In genomic region chr10:108490231-108490630, GRCm38 (mm10) we compare ENCODE assay signal across 27 mouse cellular contexts.
DNase-seq lines count a peak whose midpoint lies in the region; ATAC-seq and TF ChIP-seq lines count a peak whose summit lies in the region.
"Had no signal": no experiment of that assay in that cellular context is flagged by ENCODE, and none has a peak within 500 bp of the region (broad histone marks: within the 10 kb centered on the region; RNA-seq: fewer than 3 reads in every experiment).

No protein-coding gene starts in this region.

- WGBS in lung, embryonic 14.5 days = 35% methylated on average over 7 of the region's 7 CpGs
- WGBS in lung, adult 2 months = 35% methylated on average over 7 of the region's 7 CpGs

- TF ChIP-seq POLR2A in lung, adult 2 months (IDR thresholded peaks at IDR 0.05; ENCODE audit: borderline replicate concordance, extremely low read depth, low read depth, low read length) = no peak

- no peaks in the 10 kb centered on the region for H3K36me3 ChIP-seq in lung, embryonic 14.5 days (ENCODE audit: insufficient read depth)
- H3K36me3 ChIP-seq: hindbrain, embryonic 12.5 days; limb, embryonic 12.5 days; liver, embryonic 15.5 days; midbrain, embryonic 15.5 days; neural tube, embryonic 15.5 days; stomach, embryonic 15.5 days had no signal

- H3K4me1 ChIP-seq in lung, embryonic 14.5 days (ENCODE audit: insufficient read depth) = no peaks in the 10 kb centered on the region
- H3K4me1 ChIP-seq in lung, adult 2 months (ENCODE audit: control insufficient read depth, insufficient read depth, low read length) = no peaks in the 10 kb centered on the region
- H3K4me1 ChIP-seq: forebrain, embryonic 13.5 days; hindbrain, embryonic 12.5 days; limb, embryonic 12.5 days; liver, embryonic 15.5 days; midbrain, embryonic 15.5 days; neural tube, embryonic 15.5 days; stomach, embryonic 15.5 days had no signal

- no peak for ATAC-seq in lung, embryonic 14.5 days (ENCODE audit: insufficient read depth)
- ATAC-seq: forebrain, embryonic 13.5 days; intestine, embryonic 16.5 days; midbrain, embryonic 15.5 days had no signal

- peak; percentile 16 to 56 for DNase-seq in adrenal gland, adult (ENCODE audit: inconsistent age in 2 of 2, low spot score in 1 of 2)
- DNase-seq in adrenal gland, postnatal 4 days (ENCODE audit: low spot score in 2 of 2) = no peak
- DNase-seq in lung, embryonic 14.5 days = peak; percentile 8
- no peak for DNase-seq in lung, adult 2 months
- DNase-seq in lung, postnatal 14 days = peak; percentile 4
- no peak for DNase-seq in gastrocnemius, postnatal 25 days
- no peak for DNase-seq in embryo, embryonic 11 days
- no peak for DNase-seq in left cerebral cortex, postnatal 36 days (ENCODE audit: low spot score in 2 of 2)
- DNase-seq: cerebellum, adult 2 months; cerebellum, postnatal 14 days; gastrocnemius, postnatal 14 days; heart, adult 18-20 months; heart, postnatal 36 days; kidney, adult 8-10 months; kidney, postnatal 10 days; right cerebral cortex, postnatal 25 days had no signal

- H3K4me2 ChIP-seq in lung, embryonic 14.5 days = no peak overlapping the region
- H3K4me2 ChIP-seq: forebrain, embryonic 13.5 days; heart, embryonic 11.5 days; hindbrain, embryonic 12.5 days; limb, embryonic 12.5 days; liver, embryonic 15.5 days; midbrain, embryonic 15.5 days; neural tube, embryonic 15.5 days; stomach, embryonic 15.5 days had no signal

- intact Hi-C loops in left cerebral cortex, postnatal 36 days (cut with DNase I) = no loop called here

- H3K9ac ChIP-seq in lung, embryonic 14.5 days = no peak overlapping the region
- H3K9ac ChIP-seq: forebrain, embryonic 13.5 days; hindbrain, embryonic 12.5 days; limb, embryonic 12.5 days; liver, embryonic 15.5 days; midbrain, embryonic 15.5 days; neural tube, embryonic 15.5 days; stomach, embryonic 15.5 days had no signal

- H3K4me3 ChIP-seq in lung, embryonic 14.5 days (ENCODE audit: low read depth, low read length) = no peak overlapping the region
- no peak overlapping the region for H3K4me3 ChIP-seq in lung, adult 2 months (replicated peaks; ENCODE audit: extremely low read depth, low read depth, low read length)
- H3K4me3 ChIP-seq: forebrain, embryonic 13.5 days; hindbrain, embryonic 12.5 days; limb, embryonic 12.5 days; liver, embryonic 15.5 days; midbrain, embryonic 15.5 days; neural tube, embryonic 15.5 days; stomach, embryonic 15.5 days had no signal

- H3K27ac ChIP-seq in lung, embryonic 14.5 days (ENCODE audit: low read depth) = no peak overlapping the region
- H3K27ac ChIP-seq: forebrain, embryonic 13.5 days; hindbrain, embryonic 12.5 days; limb, embryonic 12.5 days; liver, embryonic 15.5 days; macrophage; midbrain, embryonic 15.5 days; neural tube, embryonic 15.5 days; stomach, embryonic 15.5 days had no signal

- 0 out of 2 replicates have a peak, but pooled peaks cover 5% of the 10 kb centered on the region for H3K9me3 ChIP-seq in lung, embryonic 14.5 days (ENCODE audit: low read depth, low read length)
- H3K9me3 ChIP-seq: limb, embryonic 12.5 days; liver, embryonic 15.5 days; midbrain, embryonic 15.5 days; stomach, embryonic 15.5 days had no signal

- H3K27me3 ChIP-seq in lung, embryonic 14.5 days (ENCODE audit: insufficient read depth, low read length) = no peaks in the 10 kb centered on the region
- H3K27me3 ChIP-seq: CH12.LX; forebrain, embryonic 13.5 days; hindbrain, embryonic 12.5 days; limb, embryonic 12.5 days; liver, embryonic 15.5 days; midbrain, embryonic 15.5 days; neural tube, embryonic 15.5 days; stomach, embryonic 15.5 days had no signal

- no peak for TF ChIP-seq CTCF in lung, embryonic 14.5 days (IDR thresholded peaks at IDR 0.05; ENCODE audit: low read depth)
- no peak for TF ChIP-seq CTCF in lung, adult 2 months (IDR thresholded peaks at IDR 0.05; ENCODE audit: insufficient read depth, low read length)

Comparison
In these comparisons a context has a peak if more than half of its experiments do, and no peak if none do; other contexts are left out.
1. DNase-seq: peak in adrenal gland, adult (2 of 2), lung, embryonic 14.5 days (single experiment) and lung, postnatal 14 days (single experiment); none in adrenal gland, postnatal 4 days (0 of 2), lung, adult 2 months (single experiment), gastrocnemius, postnatal 25 days (single experiment), embryo, embryonic 11 days (single experiment) and left cerebral cortex, postnatal 36 days (0 of 2).